Mouse (Mus musculus): ENCODE results near the gene Rbm15.

Rbm15 gene

GRCm38 (mm10) chr3:107333381-107334201 is at the start of gene Rbm15:
TSS of gene Rbm15 (minus strand) at chr3:107333673.
- peak; percentile 99 for DNase-seq (ENCODE audit: inconsistent ontology term)

GRCm38 (mm10) chr3:107379422-107379821 is 45.9 kb upstream of the Rbm15 start:
- DNase-seq (ENCODE audit: inconsistent ontology term) = peak; percentile 14

DNA sequence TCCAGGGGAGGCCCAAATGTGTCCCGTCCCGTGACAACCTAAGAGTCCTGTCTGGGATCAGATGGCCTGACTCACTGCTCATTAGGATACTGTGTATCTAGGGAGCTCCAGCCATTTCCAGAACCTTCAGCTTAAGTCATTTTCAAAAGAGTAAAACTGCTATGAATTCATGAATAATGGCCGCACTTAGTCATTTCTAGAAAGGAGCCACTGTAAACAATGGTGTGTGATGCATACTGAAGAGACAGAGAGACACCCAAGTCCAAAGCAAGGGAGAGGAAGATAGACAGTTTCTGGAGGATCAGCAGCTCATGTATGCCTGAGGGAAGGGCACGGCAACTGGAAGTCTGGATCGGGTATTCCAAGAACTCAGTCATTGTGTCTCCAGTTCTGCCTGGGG is 45.2 kb upstream of the Rbm15 start:
- DNase-seq (ENCODE audit: inconsistent ontology term) = no peak

GRCm38 (mm10) chr3:107374948-107375664 is 41.6 kb upstream of the Rbm15 start:
- peak; percentile 31 for DNase-seq (ENCODE audit: inconsistent ontology term)

- DNase-seq (ENCODE audit: inconsistent ontology term) = no peak
These were observed 35.7 kb upstream of the Rbm15 start for GRCm38 (mm10) chr3:107369156-107369555.

- no peak for DNase-seq (ENCODE audit: inconsistent ontology term)
These were observed 34.6 kb upstream of the Rbm15 start for GRCm38 (mm10) chr3:107367938-107368599.

GRCm38 (mm10) chr3:107365341-107365740 is 31.9 kb upstream of the Rbm15 start:
- DNase-seq (ENCODE audit: inconsistent ontology term) = no peak

- no peak for DNase-seq (ENCODE audit: inconsistent ontology term)
These were observed 29.9 kb upstream of the Rbm15 start for GRCm38 (mm10) chr3:107363391-107363790.

GRCm38 (mm10) chr3:107360341-107360740 is 26.9 kb upstream of the Rbm15 start:
- DNase-seq (ENCODE audit: inconsistent ontology term) = no peak

DNA sequence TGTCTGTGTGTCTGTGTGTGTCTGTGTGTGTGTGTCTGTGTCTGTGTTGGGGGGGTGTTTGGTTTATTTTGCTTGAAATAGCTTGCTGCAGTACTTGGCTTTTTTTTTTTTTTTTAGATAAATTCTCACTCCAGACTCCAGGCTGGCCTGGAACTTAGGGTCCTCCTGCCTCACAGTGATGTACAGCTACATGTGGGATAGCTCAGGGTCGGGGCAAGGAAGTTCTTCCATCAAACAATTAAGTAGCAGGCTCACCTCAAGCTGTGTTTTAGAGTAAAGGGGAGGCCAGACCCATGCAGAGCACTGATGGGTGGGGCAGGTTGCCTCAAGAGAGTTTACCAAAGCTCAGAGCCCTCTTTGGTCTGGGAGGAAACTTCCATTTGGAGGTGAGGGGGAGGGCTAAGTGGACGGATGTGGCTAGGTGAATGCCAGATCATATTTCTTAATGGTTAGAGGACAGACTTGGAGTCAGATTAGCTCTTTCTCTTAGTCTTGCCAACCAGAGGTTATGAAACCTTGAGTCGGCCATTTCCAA is 24.3 kb upstream of the Rbm15 start:
- no peak for DNase-seq (ENCODE audit: inconsistent ontology term)

GRCm38 (mm10) chr3:107356964-107357441 is 23.5 kb upstream of the Rbm15 start:
- DNase-seq (ENCODE audit: inconsistent ontology term) = peak; percentile 78

- DNase-seq (ENCODE audit: inconsistent ontology term) = no peak
These were observed 22.3 kb upstream of the Rbm15 start for GRCm38 (mm10) chr3:107355618-107356260.

DNA sequence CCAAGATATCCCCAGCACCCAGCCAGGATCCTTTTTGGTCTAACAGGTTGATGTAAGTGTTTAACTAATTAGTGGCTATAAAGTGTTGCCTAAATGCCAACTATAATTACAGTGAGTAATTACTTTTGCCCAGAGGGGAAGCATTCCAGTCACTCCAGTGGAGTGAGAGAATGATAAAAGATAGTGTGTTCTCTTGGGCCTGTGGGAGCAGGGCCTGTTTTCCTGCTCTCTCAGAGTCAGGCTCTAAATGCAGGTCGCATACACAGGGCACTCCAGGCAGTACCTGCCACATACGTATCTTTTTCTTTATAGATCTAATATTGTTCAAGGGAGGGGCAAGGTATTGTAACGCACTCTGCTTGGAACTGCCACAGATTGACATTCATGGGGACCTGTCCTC is 18.2 kb upstream of the Rbm15 start:
- DNase-seq (ENCODE audit: inconsistent ontology term) = peak; percentile 68

DNA sequence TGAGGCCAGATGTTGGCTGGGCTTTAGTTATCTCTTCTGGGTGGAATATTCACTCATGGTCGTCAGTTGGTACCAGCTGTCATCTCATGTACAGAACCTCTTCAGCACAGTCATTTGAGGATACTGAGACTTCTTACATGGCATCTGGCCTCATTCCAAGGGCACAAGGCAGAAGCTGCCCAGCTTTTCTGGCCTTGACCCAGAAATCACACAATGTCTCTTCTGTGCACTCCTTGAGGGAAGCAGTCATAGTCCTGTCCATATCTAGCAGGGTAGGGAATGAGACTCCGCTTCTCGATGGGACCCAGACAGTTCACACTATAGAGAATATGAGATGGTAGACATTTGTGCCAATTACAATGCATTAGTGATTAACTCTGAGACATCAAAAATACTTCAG is 15.5 kb upstream of the Rbm15 start:
- DNase-seq (ENCODE audit: inconsistent ontology term) = peak; percentile 41

- DNase-seq (ENCODE audit: inconsistent ontology term) = peak; percentile 39
These were observed 11.7 kb upstream of the Rbm15 start for GRCm38 (mm10) chr3:107345033-107345725.

GRCm38 (mm10) chr3:107343971-107344370 is 10.5 kb upstream of the Rbm15 start:
- no peak for DNase-seq (ENCODE audit: inconsistent ontology term)

GRCm38 (mm10) chr3:107334202-107334934 is 895 bp upstream of the Rbm15 start:
- no peak for DNase-seq (ENCODE audit: inconsistent ontology term)

DNA sequence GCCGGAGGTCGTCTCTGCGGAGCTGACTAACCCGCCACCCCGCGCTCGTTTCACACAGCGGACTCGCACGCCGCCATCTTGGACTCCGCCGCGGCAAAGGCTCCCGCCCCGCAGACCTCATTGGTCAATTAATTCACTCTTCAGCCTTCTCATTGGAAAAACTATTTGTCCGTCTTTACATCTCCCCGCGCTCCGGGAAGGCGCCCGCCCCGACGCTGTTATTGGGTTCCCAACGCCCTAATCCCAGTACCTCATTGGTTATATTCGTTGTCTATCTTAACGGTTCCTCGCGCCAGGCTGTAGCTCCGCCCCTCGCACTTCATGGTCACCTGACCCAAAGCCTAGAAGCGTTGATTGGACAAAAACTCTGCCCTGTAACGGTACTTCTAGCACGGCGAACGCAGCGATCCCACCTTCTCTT is 503 bp downstream of the Rbm15 start:
- no peak for DNase-seq (ENCODE audit: inconsistent ontology term)

DNA sequence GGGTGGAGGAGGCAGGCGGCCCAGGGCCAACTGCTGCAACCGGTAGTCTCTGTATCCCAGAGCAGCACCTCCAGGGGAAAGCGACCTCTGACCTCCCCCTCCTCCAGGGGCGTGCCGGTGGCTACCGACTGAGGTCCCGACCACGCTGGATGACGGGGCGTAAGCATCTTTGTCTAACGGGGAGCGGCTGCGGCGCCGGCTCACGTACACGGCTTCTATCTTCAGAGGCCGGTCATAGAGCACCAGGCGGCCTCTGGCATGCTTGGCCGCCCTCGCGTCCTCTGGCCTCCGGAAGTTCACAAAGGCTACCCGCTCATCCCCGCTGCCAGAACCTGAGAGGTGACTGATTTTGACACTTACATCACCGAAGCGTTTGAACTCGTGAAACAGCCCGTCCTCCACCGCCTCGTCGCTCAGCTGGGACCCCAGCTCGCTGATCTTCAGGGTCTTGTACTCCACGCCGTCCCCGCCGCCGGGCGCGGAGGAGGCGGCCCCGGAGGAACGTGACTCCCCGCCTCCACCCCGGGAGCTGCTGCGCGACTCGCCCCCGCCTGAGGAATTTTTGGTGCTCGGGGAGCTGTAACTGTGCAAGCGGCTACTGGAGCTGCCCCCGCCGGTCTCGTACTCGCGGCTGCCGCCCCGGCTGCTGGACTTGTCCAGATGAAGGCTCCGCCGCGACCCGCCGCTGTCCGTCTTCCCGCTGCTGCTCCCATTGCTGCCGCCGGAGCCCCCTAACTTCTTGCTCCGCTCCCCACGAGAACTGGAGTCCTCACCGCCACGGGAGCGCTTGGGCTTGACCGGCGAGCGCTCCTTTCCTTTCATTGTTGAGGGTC is 1.1 kb downstream of the Rbm15 start:
- peak; percentile 77 for DNase-seq (ENCODE audit: inconsistent ontology term)
